9 mouse cellular contexts compared by ENCODE assay signal in the genomic region with DNA sequence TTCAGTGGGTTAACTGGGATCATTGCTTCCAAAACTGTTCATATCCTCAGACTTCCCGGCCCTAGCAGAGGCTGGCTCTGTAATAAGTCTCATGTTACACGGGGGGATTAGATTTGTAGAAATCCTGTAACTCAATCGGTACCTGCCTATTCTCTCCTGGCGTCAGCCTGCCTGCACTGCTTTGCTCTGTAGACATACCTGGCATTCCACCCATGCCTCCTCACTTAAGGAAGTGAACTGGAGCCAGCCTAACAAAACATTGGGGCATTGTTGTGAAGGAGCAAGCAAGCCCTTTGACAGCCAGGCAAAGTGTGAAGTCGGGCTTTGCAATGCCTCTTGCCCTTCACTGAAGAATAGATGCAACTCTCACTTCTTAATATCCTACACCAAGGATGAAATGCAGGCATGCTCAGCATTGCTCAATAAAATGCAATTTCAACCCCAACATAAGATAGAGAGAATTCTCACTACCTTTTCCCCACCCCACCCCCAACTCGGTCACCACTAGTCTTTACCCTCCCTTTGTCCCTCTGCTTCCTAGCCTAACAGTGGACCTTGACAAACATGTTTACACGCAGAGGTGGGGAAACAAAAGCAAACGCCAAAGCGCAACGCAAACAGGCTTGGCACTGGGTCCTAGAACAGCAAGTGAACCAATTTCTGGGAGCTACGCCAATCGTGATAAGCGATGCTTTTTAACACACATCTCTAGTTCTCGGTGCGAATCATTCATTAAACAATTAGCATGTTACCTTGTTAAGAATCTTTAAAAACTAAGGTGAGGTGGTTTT.
DNase-seq lines count a peak whose midpoint lies in the region; ATAC-seq lines count a peak whose summit lies in the region.
"Had no signal": no experiment of that assay in that cellular context is flagged by ENCODE, and none has a peak within 500 bp of the region (broad histone marks: within the 10 kb centered on the region; RNA-seq: fewer than 3 reads in every experiment).

No protein-coding gene starts in this region.

- H3K36me3 ChIP-seq in midbrain, embryonic 14.5 days (ENCODE audit: control insufficient read depth, insufficient read depth, low read length): no peaks in the 10 kb centered on the region
- H3K36me3 ChIP-seq in midbrain, embryonic 10.5 days: no peaks in the 10 kb centered on the region
- H3K36me3 ChIP-seq in midbrain, embryonic 16.5 days (ENCODE audit: control insufficient read depth, insufficient read depth, low read length): no peaks in the 10 kb centered on the region

- no peak overlapping the region for H3K4me3 ChIP-seq in midbrain, embryonic 14.5 days (replicated peaks; ENCODE audit: low read depth, low read length)
- H3K4me3 ChIP-seq in midbrain, embryonic 10.5 days: no peak overlapping the region
- H3K4me3 ChIP-seq in midbrain, embryonic 16.5 days (ENCODE audit: low read depth, low read length): no peak overlapping the region

- no peaks in the 10 kb centered on the region for H3K9me3 ChIP-seq in midbrain, embryonic 14.5 days (ENCODE audit: control insufficient read depth, low read length)
- H3K9me3 ChIP-seq in midbrain, embryonic 10.5 days (replicated peaks): no peaks in the 10 kb centered on the region
- H3K9me3 ChIP-seq in midbrain, embryonic 16.5 days (replicated peaks; ENCODE audit: control insufficient read depth, low read length, poor library complexity, severe bottlenecking): no peaks in the 10 kb centered on the region

- DNase-seq in adrenal gland, postnatal 10 days: peak; percentile 3
- DNase-seq in adrenal gland, postnatal 25 days: no peak
- DNase-seq in midbrain, embryonic 14.5 days: peak; percentile 19
- no peak for DNase-seq in midbrain, embryonic 10.5 days (ENCODE audit: low spot score)
- DNase-seq in heart, postnatal 4 days: peak; percentile 7

- 49% methylated on average over 15 of the region's 15 CpGs for WGBS in midbrain, embryonic 14.5 days
- WGBS in midbrain, embryonic 10.5 days: 42% methylated on average over 15 of the region's 15 CpGs
- WGBS in midbrain, embryonic 16.5 days: 41% methylated on average over 15 of the region's 15 CpGs

- H3K9ac ChIP-seq in midbrain, embryonic 14.5 days (replicated peaks; ENCODE audit: low read length): no peak overlapping the region
- H3K9ac ChIP-seq in midbrain, embryonic 16.5 days (ENCODE audit: low read depth, low read length): no peak overlapping the region
- H3K9ac ChIP-seq: liver, embryonic 14.5 days had no signal

- no peak for ATAC-seq in midbrain, embryonic 14.5 days (ENCODE audit: low FRiP score, low TSS enrichment)
- ATAC-seq in midbrain, embryonic 16.5 days: no peak
- no peak for ATAC-seq in CD4-positive, CD25-positive, alpha-beta regulatory T cell, adult 4 months
- no peak for ATAC-seq in megakaryocyte, adult 5-6 weeks (ENCODE audit: poor library complexity, severe bottlenecking)

- H3K4me1 ChIP-seq in midbrain, embryonic 14.5 days (ENCODE audit: control insufficient read depth, insufficient read depth, low read length): no peaks in the 10 kb centered on the region
- H3K4me1 ChIP-seq in midbrain, embryonic 10.5 days: 0 out of 2 replicates have a peak, but pooled peaks cover 3% of the 10 kb centered on the region
- no peaks in the 10 kb centered on the region for H3K4me1 ChIP-seq in midbrain, embryonic 16.5 days (ENCODE audit: control insufficient read depth, insufficient read depth, low read length)

- H3K4me2 ChIP-seq in midbrain, embryonic 14.5 days (ENCODE audit: low read length): no peak overlapping the region
- H3K4me2 ChIP-seq in midbrain, embryonic 16.5 days (ENCODE audit: low read length): peak overlapping the region; percentile 26; the same call in 1 of the 2 replicates

- no peak overlapping the region for H3K27ac ChIP-seq in midbrain, embryonic 14.5 days (replicated peaks; ENCODE audit: low read depth, low read length)
- H3K27ac ChIP-seq in midbrain, embryonic 10.5 days (replicated peaks): no peak overlapping the region
- H3K27ac ChIP-seq in midbrain, embryonic 16.5 days (ENCODE audit: low read length): no peak overlapping the region
- H3K27ac ChIP-seq: liver, embryonic 14.5 days had no signal

- no peaks in the 10 kb centered on the region for H3K27me3 ChIP-seq in midbrain, embryonic 14.5 days (ENCODE audit: control insufficient read depth, insufficient read depth, low read length)
- no peaks in the 10 kb centered on the region for H3K27me3 ChIP-seq in midbrain, embryonic 10.5 days (ENCODE audit: low read depth, poor library complexity, severe bottlenecking)
- no peaks in the 10 kb centered on the region for H3K27me3 ChIP-seq in midbrain, embryonic 16.5 days (ENCODE audit: control insufficient read depth, insufficient read depth, low read depth, low read length)

Comparison
In these comparisons a context has a peak if more than half of its experiments do, and no peak if none do; other contexts are left out.
1. DNase-seq: peak in adrenal gland, postnatal 10 days (single experiment), midbrain, embryonic 14.5 days (single experiment) and heart, postnatal 4 days (single experiment); none in adrenal gland, postnatal 25 days (single experiment) and midbrain, embryonic 10.5 days (single experiment).